Mouse (Mus musculus): ENCODE measurements around the gene Bri3. TPM values are rescaled to one million over a fixed set of nuclear protein-coding genes. Genes with fewer than 3 reads are reported as not detected.

Bri3 gene
- total and polyA plus RNA-seq, 3 experiments, result 21.6 to 40.5 TPM; not detected in 1

- no peak for TF ChIP-seq POLR2AphosphoS2 (IDR thresholded peaks at IDR 0.05; ENCODE audit: low read length)
- TF ChIP-seq USF1 (IDR thresholded peaks at IDR 0.05; ENCODE audit: low read depth, low read length), result no peak
- no peak for TF ChIP-seq HCFC1 (IDR thresholded peaks at IDR 0.05; ENCODE audit: low read depth, low read length)
- no peak for TF ChIP-seq ZNF384 (IDR thresholded peaks at IDR 0.05; ENCODE audit: low read depth, low read length)
- TF ChIP-seq NRF1 (IDR thresholded peaks at IDR 0.05; ENCODE audit: insufficient read depth, low read depth, low read length, poor library complexity, severe bottlenecking), result no peak
- TF ChIP-seq GABPA (IDR thresholded peaks at IDR 0.05; ENCODE audit: low read depth, low read length), result no peak
- no peak for TF ChIP-seq UBTF (IDR thresholded peaks at IDR 0.05; ENCODE audit: borderline replicate concordance, insufficient read depth, low read depth, low read length)
These were observed 24.3 kb upstream of the Bri3 start for GRCm38 (mm10) chr5:144219936-144220335.

GRCm38 (mm10) chr5:144221305-144221704 lies 22.9 kb upstream of the Bri3 start:
- Histone ChIP-seq H3K9ac (ENCODE audit: control insufficient read depth, low read depth, low read length, poor library complexity, severe bottlenecking) (no peak overlapping the region), H3K9me3 (replicated peaks; ENCODE audit: insufficient read depth, low read length) (no peaks in the 10 kb centered on the region), H3K27ac (ENCODE audit: control insufficient read depth, low read depth, low read length) (no peak overlapping the region), H3K4me1 (ENCODE audit: control insufficient read depth in 1 of 2, insufficient read depth in 2 of 2, low read length in 2 of 2) (peaks cover 0 to 11% of the 10 kb centered on the region in 2 experiments; a peak in 2 of 4 replicates), H3K4me3 (ENCODE audit: control insufficient read depth in 1 of 2, insufficient read depth in 1 of 2, low read depth in 2 of 2, low read length in 2 of 2) (no peak overlapping the region), H3K79me2 (ENCODE audit: control insufficient read depth, insufficient read depth, low read length, poor library complexity) (no peaks in the 10 kb centered on the region), H3K27me3 (ENCODE audit: control insufficient read depth in 1 of 2, insufficient read depth in 2 of 2, low read length in 2 of 2) (no peaks in the 10 kb centered on the region), H3K36me3 (ENCODE audit: control insufficient read depth in 1 of 2, insufficient read depth in 2 of 2, low read length in 2 of 2) (no peaks in the 10 kb centered on the region; a peak in 1 of 4 replicates)
- no peak for DNase-seq (ENCODE audit: low read depth, low spot score)
- no peak for TF ChIP-seq MAFK (IDR thresholded peaks at IDR 0.05; ENCODE audit: borderline replicate concordance, low read depth, low read length)
- TF ChIP-seq POLR2AphosphoS5 (IDR thresholded peaks at IDR 0.05; ENCODE audit: borderline replicate concordance, low read depth, low read length), result no peak
- TF ChIP-seq RCOR1 (IDR thresholded peaks at IDR 0.05; ENCODE audit: low read depth, low read length), result no peak
- TF ChIP-seq KAT2A (conservative IDR thresholded peaks at IDR 0.05; ENCODE audit: low read depth, low read length), result no peak
- TF ChIP-seq ZC3H11A (IDR thresholded peaks at IDR 0.05; ENCODE audit: low read depth, low read length), result no peak
- TF ChIP-seq GATA1 (IDR thresholded peaks at IDR 0.05; ENCODE audit: low read depth, low read length), result no peak

More at GRCm38 (mm10) chr5:144219936-144220335, 24.3 kb upstream of the Bri3 start:
- Histone ChIP-seq H3K27me3 (ENCODE audit: control insufficient read depth in 1 of 2, insufficient read depth in 2 of 2, low read length in 2 of 2) (no peaks in the 10 kb centered on the region), H3K9ac (ENCODE audit: control insufficient read depth, low read depth, low read length, poor library complexity, severe bottlenecking) (no peak overlapping the region), H3K9me3 (replicated peaks; ENCODE audit: insufficient read depth, low read length) (no peaks in the 10 kb centered on the region), H3K4me3 (ENCODE audit: control insufficient read depth in 1 of 2, insufficient read depth in 1 of 2, low read depth in 2 of 2, low read length in 2 of 2) (no peak overlapping the region), H3K27ac (ENCODE audit: control insufficient read depth, low read depth, low read length) (no peak overlapping the region), H3K4me1 (ENCODE audit: control insufficient read depth in 1 of 2, insufficient read depth in 2 of 2, low read length in 2 of 2) (peaks cover 0 to 17% of the 10 kb centered on the region in 2 experiments; a peak in 2 of 4 replicates), H3K36me3 (ENCODE audit: control insufficient read depth in 1 of 2, insufficient read depth in 2 of 2, low read length in 2 of 2) (no peaks in the 10 kb centered on the region; a peak in 1 of 4 replicates), H3K79me2 (ENCODE audit: control insufficient read depth, insufficient read depth, low read length, poor library complexity) (no peaks in the 10 kb centered on the region)
- no peak for DNase-seq (ENCODE audit: low read depth, low spot score)
